Mouse (Mus musculus): ENCODE results near the gene Gm9495. TPM values are rescaled to one million over a fixed set of nuclear protein-coding genes. Genes with fewer than 3 reads are reported as not detected.
"Not testable (repeated sequence)": the region's sequence is repeated elsewhere in the genome, so short reads cannot be mapped to it uniquely, and the experiment has no call there.

Gene Gm9495
- total RNA-seq (2021), result not detected
- long read RNA-seq, experiment 1, result 0 reads
- long read RNA-seq, experiment 2, result 0 reads

- H3K4me3 ChIP-seq; H3K27ac ChIP-seq; intact Hi-C loops (cut with DNase I); DNase-seq: not testable (repeated sequence)
Observed at GRCm38 (mm10) chr8:69453465-69453864, at the start of gene Gm9495. Gm9495 (minus strand) TSS chr8:69453565.

DNA sequence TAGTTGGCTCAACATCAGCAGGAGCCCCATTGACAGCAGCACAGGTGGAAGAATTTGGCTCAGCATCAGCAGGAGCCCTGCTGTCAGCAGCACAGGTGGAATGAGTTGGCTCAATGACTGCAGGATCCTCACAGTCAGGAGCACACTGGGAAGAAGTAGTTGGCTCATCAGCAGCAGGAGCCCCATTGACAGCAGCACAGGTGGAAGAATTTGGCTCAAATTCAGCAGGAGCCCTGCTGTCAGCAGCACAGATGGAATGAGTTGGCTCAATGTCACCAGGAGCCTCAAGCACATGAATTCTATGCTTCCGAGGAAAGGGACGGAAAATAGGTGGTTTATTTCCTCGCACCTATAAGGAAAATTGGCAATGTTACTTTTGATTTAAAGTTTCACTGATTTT is 21.6 kb upstream of the Gm9495 start:
- DNase-seq; intact Hi-C loops (cut with DNase I); H3K27ac ChIP-seq: not testable (repeated sequence)

GRCm38 (mm10) chr8:69420018-69420417 is 33.3 kb downstream of the Gm9495 start:
- H3K27ac ChIP-seq; intact Hi-C loops (cut with DNase I); H3K4me3 ChIP-seq: not testable (repeated sequence)
- peak; percentile 19 for DNase-seq

More for the DNA sequence above, 21.6 kb upstream of the Gm9495 start:
- H3K4me3 ChIP-seq, result not testable (repeated sequence)

- intact Hi-C loops (cut with DNase I), result no loop called here
- no peak overlapping the region for H3K27ac ChIP-seq
- no peak for DNase-seq
- H3K4me3 ChIP-seq, result no peak overlapping the region
- TF ChIP-seq CTCF (IDR thresholded peaks at IDR 0.05), result no peak
Observed at GRCm38 (mm10) chr8:69414326-69414725, 39.0 kb downstream of the Gm9495 start.

GRCm38 (mm10) chr8:69404768-69405167 is 48.6 kb downstream of the Gm9495 start:
- Histone ChIP-seq H3K27ac (no peak overlapping the region), H3K4me3 (no peak overlapping the region)
- intact Hi-C loops (cut with DNase I), result no loop called here
- DNase-seq, result no peak
- no peak for TF ChIP-seq CTCF (IDR thresholded peaks at IDR 0.05)

DNA sequence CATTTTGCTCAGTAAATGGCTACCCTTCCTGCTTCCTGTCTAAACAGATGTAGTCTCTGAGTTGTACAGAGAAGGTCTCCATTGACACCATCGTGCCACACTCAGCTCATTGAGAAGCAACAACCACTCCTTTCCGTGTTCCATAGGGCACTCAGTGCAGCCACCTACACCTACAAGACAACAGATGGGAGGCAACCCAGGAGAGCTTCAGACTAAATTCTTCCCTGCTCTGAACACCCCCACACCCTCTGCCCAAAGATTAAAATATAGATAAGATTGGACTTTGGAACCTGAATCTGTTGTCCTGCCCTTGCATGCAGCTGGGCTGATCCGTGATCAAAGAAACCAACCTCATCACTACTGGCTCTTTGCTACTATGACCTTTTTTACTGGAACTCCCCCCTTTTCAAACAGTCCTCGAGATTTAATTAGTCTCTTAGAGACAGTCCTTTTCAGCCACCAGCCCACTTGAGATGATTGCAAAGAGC is 53.4 kb downstream of the Gm9495 start:
- Histone ChIP-seq H3K27ac (peak overlapping the region; percentile 80), H3K4me3 (peak overlapping the region; percentile 72)
- no peak for TF ChIP-seq CTCF (IDR thresholded peaks at IDR 0.05)
- intact Hi-C loops (cut with DNase I), result loop anchor here (10.0 kb wide), 2 partner anchors 185 to 375 kb away; partner anchors contain the start of gene Gm20422
- no peak for DNase-seq

DNA sequence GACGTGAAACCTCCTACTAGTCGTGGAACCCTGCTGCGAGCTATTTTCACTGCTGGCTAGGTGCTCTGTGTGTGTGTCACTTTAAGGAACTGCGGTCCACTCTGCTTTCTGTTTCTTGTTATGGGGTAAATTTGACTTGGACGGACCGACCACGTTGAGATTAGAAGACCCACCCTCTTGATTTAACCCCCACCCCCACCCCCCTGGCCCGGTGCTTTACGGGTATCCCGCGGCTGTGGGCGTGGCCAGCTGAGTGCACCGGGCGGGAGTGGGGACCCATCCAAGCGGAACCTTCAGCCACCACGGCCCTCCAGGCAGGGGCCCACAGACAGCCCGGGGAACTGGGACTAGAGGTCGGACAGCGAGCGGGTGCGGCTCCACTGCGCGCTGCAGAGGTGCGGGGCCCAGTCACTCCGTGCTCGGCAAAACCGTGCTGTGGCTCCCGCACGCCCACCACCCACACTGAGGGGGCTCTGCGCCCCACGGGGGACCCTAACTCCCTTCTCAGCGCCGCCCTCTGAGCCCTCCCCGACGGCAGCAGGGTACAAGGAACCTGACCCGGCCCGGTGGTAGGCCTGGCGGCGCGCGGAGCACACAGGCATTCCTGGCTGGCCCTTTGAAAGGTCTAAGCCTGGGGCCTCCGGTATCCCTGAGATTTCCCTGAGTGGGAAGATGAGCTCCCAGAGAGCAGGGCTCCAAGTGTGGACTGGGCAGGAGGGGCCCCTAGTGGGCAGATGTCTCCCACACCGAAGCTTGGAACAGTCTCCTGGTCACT is 54.0 kb downstream of the Gm9495 start:
- peak overlapping the region; percentile 80 for H3K27ac ChIP-seq

GRCm38 (mm10) chr8:69396196-69396595 is 57.2 kb downstream of the Gm9495 start:
- DNase-seq, result no peak
- no peak for TF ChIP-seq CTCF (IDR thresholded peaks at IDR 0.05)
- Histone ChIP-seq H3K27ac (peak overlapping the region; percentile 93), H3K4me3 (peak overlapping the region; percentile 79; the same call in 1 of the 2 replicates)
- intact Hi-C loops (cut with DNase I), result loop anchor here (10.0 kb wide), 2 partner anchors 181 to 379 kb away; partner anchors contain the start of gene Gm20422

More for the DNA sequence above, 54.0 kb downstream of the Gm9495 start:
- intact Hi-C loops (cut with DNase I), result loop anchor here (10.0 kb wide), 2 partner anchors 185 to 375 kb away; partner anchors contain the start of gene Gm20422
- TF ChIP-seq CTCF (IDR thresholded peaks at IDR 0.05), result peak; percentile 1; the same call in 1 of the 2 replicates
- peak; percentile 70 for DNase-seq
- H3K4me3 ChIP-seq, result peak overlapping the region; percentile 72

DNA sequence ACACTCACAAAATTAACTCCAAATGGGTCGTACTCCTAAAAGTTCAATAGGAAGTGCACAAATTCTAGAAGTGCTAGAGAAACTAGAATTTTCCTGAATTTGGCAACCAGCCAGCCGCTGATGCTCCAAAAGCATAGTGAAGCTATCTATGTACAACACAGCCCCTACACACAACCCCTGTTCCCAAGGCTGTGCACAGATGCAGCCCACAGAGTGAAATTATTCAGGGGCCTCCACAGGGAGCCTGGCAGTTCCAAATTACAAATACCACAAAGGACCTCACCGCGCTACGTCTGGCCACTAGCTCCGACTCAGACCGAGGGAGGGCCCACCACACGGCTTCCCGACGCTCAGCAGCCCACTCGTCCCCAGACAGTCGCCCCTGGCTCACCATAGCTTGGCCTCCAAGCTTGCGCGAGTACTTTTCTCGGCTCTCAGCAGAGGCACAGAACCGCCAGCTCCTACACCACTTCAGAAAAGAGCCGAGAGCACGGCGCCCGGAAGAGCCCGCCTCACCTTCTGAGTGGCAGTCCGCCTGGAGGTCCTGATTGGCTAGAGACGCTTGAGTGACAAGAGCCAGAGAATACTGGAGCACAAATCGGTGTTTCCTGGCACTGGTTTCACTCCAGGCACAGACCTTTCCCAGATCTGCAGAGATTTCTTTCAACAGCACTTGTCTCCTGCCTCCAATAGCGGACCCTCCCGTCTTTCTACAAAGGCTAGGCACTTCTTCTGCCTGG is 58.1 kb downstream of the Gm9495 start:
- Histone ChIP-seq H3K27ac (peak overlapping the region; percentile 93), H3K4me3 (peak overlapping the region; percentile 79)
- TF ChIP-seq CTCF (IDR thresholded peaks at IDR 0.05), result no peak
- DNase-seq, result peak; percentile 92
- intact Hi-C loops (cut with DNase I), result loop anchor here (10.0 kb wide), 2 partner anchors 180 to 380 kb away; partner anchors contain the start of gene Gm20422

DNA sequence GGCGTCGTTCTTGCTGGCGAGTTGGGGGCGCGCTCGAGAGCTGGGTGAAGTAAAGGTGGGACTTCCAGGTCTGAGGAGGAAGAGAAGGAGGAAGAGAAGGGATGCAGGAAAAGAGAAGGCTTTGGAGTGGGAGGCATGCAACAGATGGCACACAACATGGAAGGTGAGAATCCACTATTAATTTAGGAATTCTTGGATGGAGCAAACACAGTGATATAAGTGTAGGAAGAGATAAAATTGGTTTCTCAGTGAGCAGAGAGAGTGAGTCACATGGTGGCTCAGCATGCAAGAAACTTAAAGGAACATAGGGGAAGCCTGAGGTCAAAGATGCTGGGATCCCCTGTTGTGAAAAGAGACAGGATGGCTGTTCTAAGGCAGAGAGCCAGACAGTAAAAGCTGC is 69.0 kb downstream of the Gm9495 start:
- no peak for TF ChIP-seq CTCF (IDR thresholded peaks at IDR 0.05)
- intact Hi-C loops (cut with DNase I), result no loop called here
- H3K4me3 ChIP-seq, result no peak overlapping the region
- DNase-seq, result no peak
- H3K27ac ChIP-seq, result no peak overlapping the region

Other genes with a start within 250 kb of the Gm9495 start
- gene Zfp930, start 244.5 kb downstream of the Gm9495 start, total RNA-seq (2021), result 1 to 10 TPM; 4.7 to 6.4 TPM
- under 1 TPM in 1 of 2 experiments, not detected in 1; 0.20 TPM for gene D130040H23Rik, start 182.5 kb downstream of the Gm9495 start, total RNA-seq (2021)
- not detected for gene Gm7697, start 69.4 kb upstream of the Gm9495 start, total RNA-seq (2021)
- gene Zfp868, start 172.0 kb upstream of the Gm9495 start, total RNA-seq (2021), result 1 to 10 TPM; 5.7 to 6.2 TPM
- gene Zfp964, start 200.9 kb upstream of the Gm9495 start, total RNA-seq (2021), result under 1 TPM; 0.74 to 0.75 TPM

Measured in gastrocnemius, adult 2 months (tissue).